Mouse (Mus musculus): ENCODE results near the gene Pop7.

DNA sequence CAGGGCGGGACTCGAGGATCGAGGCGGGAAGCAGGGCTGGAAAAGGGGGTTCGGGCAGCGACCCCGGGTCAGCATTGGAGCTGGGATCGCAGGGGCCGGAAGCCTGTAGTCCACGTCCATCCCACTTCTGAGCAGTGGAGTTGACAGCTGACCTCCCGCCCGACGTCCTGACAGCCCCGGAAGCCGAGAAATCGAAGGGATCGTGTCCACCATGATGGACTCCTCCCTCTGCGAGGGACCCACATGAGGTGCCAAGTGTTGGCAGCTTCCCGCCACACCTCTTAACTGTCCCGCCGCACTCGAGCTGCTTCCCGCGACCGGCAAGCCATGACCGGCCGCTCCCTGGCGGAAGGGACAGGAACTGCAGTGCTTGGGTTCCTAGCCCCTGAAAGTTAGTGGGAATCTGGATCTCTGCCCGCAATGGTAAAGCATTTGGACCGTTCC, 371 bp upstream of the Pop7 start:
- no peak for TF ChIP-seq USF1 (IDR thresholded peaks at IDR 0.05; ENCODE audit: low read depth)
- TF ChIP-seq POLR2A (IDR thresholded peaks at IDR 0.05; ENCODE audit: insufficient read length, low read depth) = peak; percentile 37
- no peak for TF ChIP-seq TCF12 (IDR thresholded peaks at IDR 0.05; ENCODE audit: insufficient read depth, poor library complexity, severe bottlenecking)
